Mouse (Mus musculus): ENCODE measurements at regions not wholly inside any gene's neighbourhood (a gene's known extent, or its start where the extent isn't known, plus 50 kb on each side); places are given as distances from the start of the nearest gene placed in this dataset.

- DNase-seq = no peak
Observed at GRCm38 (mm10) chrX:60833456-60833855, 59.8 kb downstream of the Sox3 start.

DNA sequence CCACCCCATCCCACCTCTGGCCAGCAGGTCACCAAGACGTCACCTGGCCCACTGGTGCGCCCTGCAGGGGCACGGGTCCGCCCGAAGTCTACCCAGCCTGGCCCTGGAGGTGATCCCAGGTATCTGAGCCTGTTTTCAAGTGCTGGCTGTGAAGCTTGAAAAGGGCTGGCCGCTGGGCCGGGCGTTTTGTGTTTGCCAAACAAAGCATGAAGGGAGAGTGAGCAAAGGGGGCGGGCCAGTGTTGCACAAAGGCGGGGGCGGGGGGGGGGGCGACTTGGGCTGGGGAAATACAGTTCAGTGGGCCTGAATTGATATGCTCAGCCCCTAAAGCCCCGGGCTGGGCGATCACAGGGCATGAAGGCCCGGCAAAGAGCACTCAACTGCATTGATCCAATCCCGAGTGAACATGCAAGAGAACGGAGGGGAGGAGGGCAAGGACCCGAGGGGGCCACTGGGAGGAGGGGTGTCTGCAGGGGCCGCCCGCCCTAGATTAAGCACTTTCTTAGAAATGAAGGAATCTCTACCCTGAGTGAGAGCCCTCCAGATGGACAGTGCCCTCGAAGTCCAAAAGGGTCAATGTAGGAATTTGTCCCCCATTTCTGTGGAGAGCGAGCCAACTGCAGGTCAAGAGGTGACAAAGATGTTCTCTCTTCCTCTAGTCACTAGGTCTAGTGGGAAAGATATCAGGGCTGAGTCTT, 61.8 kb downstream of the Sox3 start:
- DNase-seq = no peak

DNA sequence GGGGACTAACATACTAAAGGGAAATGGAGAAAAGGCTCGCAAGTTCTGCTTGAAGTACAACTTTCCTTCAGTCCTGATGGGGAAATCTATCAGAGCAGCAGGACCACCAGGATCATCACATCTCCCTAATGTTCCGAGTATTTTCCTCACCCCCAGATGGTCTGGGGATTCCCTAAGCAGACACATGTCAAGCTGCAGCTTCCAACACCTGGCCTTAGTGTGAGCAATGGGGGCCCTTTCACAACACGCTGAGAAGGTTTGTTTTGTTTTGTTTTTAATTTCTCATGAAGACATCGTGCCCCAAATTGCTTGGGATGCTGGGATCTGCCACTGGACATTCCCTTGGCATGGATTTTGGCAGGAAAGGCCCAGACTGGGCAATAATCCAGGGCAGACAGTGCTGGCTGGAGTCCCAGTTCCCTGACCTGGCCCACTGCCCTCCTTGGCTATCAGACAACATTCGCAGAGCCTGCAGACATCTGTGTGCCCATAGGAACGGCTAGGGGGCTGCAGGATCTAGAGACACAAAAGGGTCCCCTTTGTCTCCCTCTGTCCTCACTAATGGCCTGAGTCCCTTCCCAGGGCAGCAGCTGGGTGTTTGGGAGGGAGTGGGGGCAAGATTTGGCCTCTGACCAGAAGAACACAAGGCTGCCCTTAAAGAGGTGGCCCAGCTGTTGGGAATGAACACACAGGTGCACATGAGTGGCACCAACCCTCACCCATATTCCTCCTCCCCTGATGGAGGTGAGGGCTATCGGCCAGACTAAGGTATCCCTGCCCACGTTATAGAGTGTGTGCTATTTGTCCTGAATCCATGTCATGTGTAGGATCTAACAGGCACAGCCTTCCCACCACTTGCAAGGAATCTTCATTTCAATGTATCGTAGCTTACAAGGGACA, 67.8 kb downstream of the Sox3 start:
- peak; percentile 5 for DNase-seq

GRCm38 (mm10) chrX:60798567-60798966, 94.7 kb downstream of the Sox3 start:
- no peak for DNase-seq

DNA sequence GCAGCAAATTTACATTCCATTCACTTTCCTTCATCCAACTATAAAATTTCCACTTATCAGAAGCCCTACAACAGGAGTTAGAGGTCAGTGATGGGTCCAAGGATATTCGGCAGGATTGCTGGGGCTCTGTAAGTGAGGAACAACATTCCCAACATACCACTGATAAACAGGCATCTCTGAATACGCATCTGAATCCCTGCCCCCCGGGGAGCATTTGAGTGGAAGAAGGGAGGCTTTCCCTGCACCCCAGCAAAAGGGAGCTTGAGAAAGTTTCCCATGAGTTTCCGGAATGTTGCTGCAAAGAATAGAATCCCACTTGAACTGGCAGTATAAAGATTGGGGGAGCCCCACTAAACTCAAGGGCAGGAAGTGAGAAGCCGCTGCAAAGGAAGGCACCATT, 112.5 kb downstream of the Sox3 start:
- no peak for DNase-seq

GRCm38 (mm10) chrX:60780161-60780560, 113.1 kb downstream of the Sox3 start:
- DNase-seq = peak; percentile 1

GRCm38 (mm10) chrX:60773645-60774044, 119.6 kb downstream of the Sox3 start:
- no peak for DNase-seq

DNA sequence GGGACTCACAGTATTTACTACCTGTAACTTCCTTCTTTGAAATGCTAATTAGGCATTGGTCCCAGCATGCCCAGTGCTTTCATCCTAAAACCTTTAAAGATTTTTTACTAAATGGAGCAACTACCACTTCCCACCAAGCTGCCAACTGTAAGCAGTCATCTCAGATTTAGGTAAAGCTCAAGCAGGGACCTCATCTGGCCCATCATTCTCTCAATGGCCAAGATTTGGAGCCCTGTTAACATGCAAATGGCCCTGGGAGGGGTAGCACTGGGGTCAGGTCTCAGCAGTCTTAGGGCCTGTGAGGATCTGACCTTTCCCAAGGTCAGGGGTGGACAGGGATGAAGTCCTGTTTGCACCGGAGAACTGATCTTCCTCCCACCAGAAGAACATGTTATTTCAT, 120.8 kb downstream of the Sox3 start:
- DNase-seq = no peak

- no peak for DNase-seq
Observed at GRCm38 (mm10) chrX:60750456-60750855, 142.8 kb downstream of the Sox3 start.

DNA sequence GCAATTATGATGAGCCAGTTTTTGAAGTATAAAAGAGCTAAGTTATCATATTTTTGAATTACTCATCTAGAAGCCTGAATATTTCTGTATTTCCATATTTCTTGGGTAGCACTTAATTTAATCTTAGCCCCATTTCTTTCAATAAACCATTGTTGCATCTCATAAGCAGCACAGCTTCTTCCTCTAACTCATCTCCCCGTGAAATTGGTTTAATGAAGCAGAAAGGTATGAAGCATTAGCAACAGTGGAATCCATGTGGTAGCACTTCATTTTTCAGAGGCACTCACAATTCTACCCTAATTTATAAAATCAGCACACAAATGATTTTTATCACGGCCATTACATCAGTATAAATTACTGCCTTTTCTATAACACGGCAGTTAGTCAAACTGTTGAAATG, 149.3 kb downstream of the Sox3 start:
- DNase-seq = no peak

- DNase-seq = no peak
Observed at GRCm38 (mm10) chrX:60743020-60743707, 150.1 kb downstream of the Sox3 start.

DNA sequence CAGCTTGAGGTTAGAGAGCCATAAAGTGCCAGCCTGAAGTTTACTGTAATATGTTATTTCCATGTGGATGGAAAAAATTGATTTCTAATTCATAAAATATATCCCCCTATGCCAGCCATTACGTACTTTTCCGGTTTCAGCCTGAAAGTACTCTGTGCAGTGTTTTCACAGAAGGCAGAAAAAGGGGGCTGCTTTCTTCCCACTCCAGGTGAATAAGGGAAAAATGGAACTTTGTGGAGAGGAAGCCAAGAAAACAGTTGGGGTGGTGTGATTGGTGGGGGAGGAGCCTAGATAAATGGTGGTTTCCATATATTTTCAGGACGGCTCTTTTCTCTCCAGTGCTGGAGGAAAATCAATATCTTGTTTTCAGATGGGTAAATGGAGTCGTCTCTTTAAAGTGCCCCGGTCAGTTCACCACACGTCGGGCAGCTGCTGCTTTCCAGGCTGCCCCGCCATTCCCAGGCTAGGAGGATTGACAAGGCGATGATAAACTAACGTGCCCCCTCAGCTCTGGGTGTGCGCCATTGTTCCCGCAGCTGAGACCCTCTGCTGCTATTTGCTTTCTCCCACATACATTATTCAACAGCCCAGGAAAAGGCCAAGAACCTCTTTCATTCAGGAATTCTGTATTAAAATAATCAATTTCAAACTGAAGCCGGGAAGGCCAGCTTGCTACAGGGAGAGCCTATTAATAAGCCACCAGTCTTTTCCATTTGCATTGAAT, 127.1 kb upstream of the Atp11c start:
- no peak for DNase-seq

- DNase-seq = no peak
Observed at GRCm38 (mm10) chrX:60718794-60719193, 126.3 kb upstream of the Atp11c start.

DNA sequence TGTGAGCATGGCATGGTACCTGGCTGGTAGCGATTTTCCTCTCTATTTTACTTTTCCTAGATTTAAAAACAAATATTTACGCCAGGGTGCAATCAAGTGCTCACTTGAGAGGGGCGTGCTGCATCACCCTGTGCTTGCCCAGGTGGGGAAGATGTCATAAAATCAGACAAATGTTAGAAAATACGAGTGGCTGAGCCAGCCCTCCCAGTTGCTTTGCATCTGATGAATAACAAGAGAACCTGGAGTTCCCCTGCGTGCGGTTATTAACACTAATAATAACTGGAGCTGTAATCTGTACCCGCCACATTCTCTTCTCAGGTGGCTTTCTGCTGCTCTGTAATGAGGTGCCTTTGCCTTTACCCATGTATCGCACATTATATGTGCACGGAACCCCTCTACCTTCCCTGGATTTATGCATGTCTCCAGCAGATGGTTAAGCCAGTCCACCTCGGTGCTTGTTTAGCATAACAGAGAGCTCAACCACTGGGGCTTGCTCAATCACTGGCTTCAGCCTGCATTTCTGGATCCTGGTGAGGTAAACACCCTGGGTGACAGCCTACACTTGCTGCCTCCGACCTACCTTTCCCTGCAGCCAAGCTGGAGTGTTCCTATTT, 125.8 kb upstream of the Atp11c start:
- no peak for DNase-seq

DNA sequence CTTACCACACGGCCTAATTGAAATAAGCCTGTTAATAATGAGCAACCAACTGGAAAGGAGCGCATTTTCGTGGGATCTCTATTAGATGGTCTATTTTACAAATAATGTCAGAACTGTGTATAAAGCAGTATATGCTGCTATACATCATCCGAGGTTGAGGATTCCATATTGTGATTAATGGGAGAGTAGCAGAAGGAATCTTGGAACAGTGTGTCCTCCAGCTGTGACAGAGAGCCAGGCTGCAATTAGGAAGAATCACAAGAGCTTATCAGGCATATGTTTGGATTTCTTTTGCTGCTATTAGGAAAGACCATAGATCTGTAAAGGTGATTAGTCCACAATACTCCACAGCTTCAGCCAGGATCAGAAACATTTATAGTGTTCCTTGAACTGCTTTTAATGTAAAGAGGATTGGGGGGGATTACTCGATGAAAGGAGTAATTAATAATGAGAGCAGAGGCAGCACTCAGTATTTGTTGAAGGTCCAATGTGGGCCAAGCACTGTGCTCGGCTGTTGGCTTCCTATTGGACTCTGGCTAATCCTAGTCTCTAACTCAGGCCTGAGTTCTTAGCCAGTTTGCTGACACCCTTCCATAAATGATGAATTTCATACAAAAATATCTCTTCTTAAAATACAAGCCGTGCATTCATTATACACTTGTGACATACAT, 88.7 kb upstream of the Atp11c start:
- DNase-seq = no peak

DNA sequence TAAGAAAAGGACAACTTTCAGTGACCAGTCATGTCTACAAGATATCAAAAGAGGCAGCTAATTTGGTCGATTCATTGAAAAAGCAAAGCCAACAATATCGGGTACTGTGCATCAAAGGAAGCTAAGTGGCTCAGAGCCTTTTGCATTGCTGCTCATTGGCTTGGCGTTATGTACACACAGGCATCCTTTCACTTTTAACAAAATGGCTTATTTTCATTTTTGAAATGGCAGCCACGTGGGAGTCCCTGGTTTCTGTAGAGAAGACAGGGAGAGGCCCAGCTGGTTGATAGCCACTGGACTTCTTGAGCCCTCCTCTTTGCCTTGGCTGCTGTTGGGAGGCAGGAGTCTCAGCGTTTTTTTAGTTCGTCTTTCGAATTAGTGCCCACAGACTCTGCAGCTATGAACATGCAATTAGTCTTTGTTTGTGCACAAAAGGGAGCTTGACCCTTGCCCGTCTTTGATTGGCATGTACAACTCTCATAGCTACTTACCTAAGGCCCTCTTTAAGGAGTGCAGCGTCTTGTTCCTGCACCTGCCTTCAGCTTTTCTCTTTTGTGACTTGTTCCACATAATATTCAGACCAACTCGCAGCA, 52.3 kb upstream of the Atp11c start:
- no peak for DNase-seq
